Mouse (Mus musculus) adrenal gland, adult 18-20 months (tissue): ENCODE measurements around the gene Mcm9. TPM values are rescaled to one million over a fixed set of nuclear protein-coding genes. Genes with fewer than 3 reads are reported as not detected.
"Not testable (repeated sequence)": the region's sequence is repeated elsewhere in the genome, so short reads cannot be mapped to it uniquely, and the experiment has no call there.

Source experiments
- DNase-seq, 2 experiments: peaks; one replicate each; pipeline ENCODE4 v3.0.0; 2021 to 2022; ENCODE audit warnings: low spot score in 2 of 2
- long read RNA-seq, 2 experiments: library from polyadenylated mRNA; stranded (forward); transcript quantifications; one replicate each; pipeline ENCODE4 v2.0.0; 2021
- total RNA-seq, 2 experiments: library from RNA; stranded (reverse); gene quantifications; 1 replicate in 1 of 2; 2 replicates in 1 of 2; pipeline ENCODE4 v1.2.3; 2021

The Mcm9 gene
- 1 to 10 TPM; 5.9 to 8.2 TPM for total RNA-seq
- long read RNA-seq, experiment 1, partial matches to known transcripts = 4 of 5 reads
- long read RNA-seq, experiment 1, other reads (novel, unspliced or antisense) = 1 of 5 reads
- long read RNA-seq, experiment 2, partial matches to known transcripts = 3 of 4 reads
- long read RNA-seq, experiment 2, other reads (novel, unspliced or antisense) = 1 of 4 reads

DNA sequence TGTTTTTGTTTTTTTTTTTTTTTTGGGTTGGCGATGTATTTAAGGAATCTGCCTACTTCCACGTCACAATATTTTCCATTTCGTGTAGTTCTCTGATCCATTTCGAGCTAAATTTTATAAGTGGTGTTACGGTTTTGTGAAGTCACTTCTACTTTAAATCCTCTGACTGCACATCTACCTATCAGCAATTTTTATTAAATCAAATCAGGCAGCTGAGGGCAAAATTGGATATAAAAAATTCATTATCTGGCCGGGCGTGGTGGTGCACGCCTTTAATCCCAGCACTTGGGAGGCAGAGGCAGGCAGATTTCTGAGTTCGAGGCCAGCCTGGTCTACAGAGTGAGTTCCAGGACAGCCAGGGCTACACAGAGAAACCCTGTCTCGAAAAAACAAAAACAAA is at the start of gene Mcm9:
Gene Mcm9, minus strand, starts transcription at position 101 of the 400 bp plus-strand sequence.
- DNase-seq = not testable (repeated sequence)

- no peak for DNase-seq
Measured at GRCm38 (mm10) chr10:53661788-53662187, 31.5 kb upstream of the Mcm9 start.

- not testable (repeated sequence) for DNase-seq
Measured at GRCm38 (mm10) chr10:53654239-53654638, 24.0 kb upstream of the Mcm9 start.

GRCm38 (mm10) chr10:53650683-53651082 is 20.4 kb upstream of the Mcm9 start:
- DNase-seq = no peak

- no peak for DNase-seq
Measured at GRCm38 (mm10) chr10:53641507-53641906, 11.3 kb upstream of the Mcm9 start.

GRCm38 (mm10) chr10:53635246-53635971 is 5.2 kb upstream of the Mcm9 start:
- DNase-seq = no peak

DNA sequence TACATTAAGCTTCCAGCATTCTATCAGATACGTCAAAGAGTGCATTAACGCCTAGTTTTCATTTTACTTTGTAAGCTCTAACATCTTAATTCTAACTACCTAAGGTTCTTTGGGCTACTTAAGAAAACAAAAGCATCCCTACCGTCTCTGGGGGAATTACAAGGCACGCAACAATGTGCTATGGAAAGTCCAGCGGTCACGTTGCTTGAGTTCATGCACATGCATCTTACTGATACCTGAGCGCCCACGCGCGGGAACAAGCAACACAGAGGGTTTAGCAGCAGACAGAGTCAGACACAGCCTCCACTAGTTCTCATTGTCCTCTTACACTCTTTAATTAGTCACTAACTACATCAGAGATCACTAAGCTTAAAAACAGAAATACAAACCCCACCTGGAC is 3.9 kb upstream of the Mcm9 start:
- DNase-seq = no peak

- peak; percentile 91 for DNase-seq
Measured at GRCm38 (mm10) chr10:53629918-53630250, 355 bp downstream of the Mcm9 start.

GRCm38 (mm10) chr10:53629247-53629917 is 857 bp downstream of the Mcm9 start:
- peak; percentile 89 to 90 for DNase-seq

GRCm38 (mm10) chr10:53615850-53616616 is 14.2 kb downstream of the Mcm9 start:
- DNase-seq = no peak

DNA sequence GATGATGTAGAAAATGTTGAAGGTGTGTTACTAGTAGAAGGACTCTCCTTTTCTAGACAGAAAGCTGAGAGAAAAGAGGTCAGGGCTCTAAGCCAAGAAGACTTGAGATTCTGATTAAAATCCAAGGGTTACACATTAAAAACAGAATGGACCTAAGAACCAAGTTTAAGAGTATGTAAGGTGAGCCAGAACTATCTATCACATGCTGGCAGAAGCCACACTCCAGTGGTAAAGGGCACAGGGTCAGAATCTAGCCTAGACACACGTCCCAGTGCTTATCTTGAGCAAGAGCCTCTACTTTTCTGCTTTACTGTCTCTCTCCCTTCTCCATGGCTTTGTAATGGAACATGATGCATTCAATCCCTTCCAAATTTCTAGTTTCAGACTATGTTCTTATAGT is 16.3 kb downstream of the Mcm9 start:
- no peak for DNase-seq

- DNase-seq = no peak
Measured at GRCm38 (mm10) chr10:53612172-53612571, 18.1 kb downstream of the Mcm9 start.

- DNase-seq = no peak
Measured at GRCm38 (mm10) chr10:53608274-53608673, 22.0 kb downstream of the Mcm9 start.

- no peak for DNase-seq
Measured at GRCm38 (mm10) chr10:53605328-53605727, 24.9 kb downstream of the Mcm9 start.

GRCm38 (mm10) chr10:53598821-53599220 is 31.4 kb downstream of the Mcm9 start:
- DNase-seq = no peak

DNA sequence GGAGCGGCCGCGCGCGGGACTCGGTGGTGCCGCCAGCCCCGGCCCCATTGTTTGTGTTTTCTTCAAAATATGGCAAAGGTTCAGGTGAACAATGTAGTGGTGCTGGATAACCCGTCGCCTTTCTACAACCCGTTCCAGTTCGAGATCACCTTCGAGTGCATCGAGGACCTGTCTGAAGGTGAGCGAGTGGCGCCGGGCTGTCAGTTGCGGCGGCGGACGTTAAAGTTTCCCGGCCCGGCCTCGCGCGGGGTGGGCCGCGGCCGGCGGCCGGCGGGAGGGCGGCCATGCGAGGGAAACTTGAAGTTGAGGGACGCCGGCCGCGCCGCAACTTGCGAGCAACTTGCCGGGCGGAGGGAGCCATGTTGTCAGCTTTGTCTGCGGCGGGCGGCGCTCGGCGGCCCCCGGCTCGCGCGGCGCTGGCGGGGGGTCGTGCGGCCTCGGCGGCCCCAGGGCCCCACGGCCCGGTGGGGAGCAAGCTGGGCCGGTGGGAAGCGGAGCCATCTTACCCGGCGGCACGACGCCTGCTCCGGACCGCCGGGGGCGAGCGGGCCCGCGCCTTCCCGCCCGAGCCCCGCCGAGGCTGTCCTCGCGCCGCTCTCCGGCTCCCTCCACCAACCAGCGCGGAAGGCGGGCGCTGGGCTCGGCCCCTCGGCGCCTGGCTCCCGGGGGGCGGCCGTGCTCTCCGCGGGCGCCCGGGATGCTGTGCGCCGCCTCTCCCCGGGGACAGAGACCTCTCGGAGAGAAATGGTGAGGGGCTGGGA is 32.9 kb downstream of the Mcm9 start:
- peak; percentile 58 to 64 for DNase-seq

DNA sequence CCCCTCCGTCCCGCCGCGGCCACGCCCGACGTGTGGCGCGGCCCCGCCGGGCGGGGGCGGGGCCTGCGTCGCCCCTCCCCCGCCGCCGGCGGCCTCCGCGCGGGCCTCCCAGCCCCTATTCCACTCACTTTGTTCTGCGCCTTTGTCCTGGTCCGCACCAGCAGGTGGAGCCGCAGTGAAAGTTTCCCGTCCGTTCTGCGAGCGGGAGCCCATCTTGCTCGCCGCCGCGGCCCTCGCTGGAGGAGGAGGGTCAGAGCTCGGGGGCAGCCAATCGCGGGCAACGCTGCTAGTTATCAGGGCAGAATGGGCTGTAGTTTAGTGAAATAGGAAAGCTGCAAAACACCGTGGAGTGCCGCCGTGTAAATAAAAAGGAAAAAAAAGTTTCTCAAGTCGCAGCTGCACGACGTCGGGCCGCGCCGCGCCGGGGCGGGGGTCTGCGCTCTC is 33.5 kb downstream of the Mcm9 start, which contains the start of gene Asf1a:
Gene Asf1a, plus strand, starts transcription at position 81 of the 444 bp plus-strand sequence.
- peak; percentile 93 to 95 for DNase-seq

DNA sequence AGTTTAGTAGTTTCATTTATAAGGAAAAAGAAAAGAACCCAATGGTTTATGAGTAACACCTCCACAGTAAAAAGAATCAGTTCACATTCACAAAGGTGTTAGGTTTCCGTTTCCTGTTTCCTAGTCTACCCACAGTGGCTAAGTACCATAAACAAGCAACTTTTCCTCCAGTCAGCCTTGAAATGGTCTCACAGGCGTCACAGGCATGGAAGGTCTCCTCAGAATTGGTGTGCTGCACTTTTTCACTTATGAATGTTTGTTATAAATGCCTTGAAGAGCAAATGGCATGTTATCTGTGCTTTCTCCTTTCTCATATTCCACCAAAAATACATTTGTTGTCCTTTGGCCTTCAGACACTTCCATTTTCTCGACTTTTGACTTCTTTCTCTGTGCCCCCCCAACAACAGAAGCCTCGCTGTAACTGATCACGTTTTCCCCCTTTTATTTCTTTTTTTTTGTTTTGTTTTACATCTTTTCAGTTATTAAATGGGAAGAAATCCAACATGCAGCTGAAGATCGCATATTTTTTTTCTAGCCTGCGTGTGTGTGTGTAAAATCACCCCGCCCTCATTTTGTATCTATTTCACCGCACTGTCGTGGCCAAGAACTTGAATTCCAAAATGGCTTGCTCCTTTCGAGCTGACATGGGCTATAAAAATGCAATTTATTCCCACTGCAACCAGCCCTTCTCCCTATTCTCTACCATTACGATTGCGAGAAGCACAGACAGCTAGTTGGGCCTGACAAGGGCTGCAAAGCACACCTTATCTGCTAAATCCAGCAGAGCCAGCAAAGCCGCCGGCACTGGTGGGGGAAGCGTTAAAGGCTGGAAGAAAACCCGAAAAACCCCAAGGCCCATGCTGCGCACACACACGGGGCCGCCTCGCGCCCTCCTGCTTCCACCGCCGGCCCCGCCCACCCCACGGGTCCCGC is 34.2 kb downstream of the Mcm9 start:
- DNase-seq = no peak

GRCm38 (mm10) chr10:53585777-53586176 is 44.5 kb downstream of the Mcm9 start:
- no peak for DNase-seq

DNA sequence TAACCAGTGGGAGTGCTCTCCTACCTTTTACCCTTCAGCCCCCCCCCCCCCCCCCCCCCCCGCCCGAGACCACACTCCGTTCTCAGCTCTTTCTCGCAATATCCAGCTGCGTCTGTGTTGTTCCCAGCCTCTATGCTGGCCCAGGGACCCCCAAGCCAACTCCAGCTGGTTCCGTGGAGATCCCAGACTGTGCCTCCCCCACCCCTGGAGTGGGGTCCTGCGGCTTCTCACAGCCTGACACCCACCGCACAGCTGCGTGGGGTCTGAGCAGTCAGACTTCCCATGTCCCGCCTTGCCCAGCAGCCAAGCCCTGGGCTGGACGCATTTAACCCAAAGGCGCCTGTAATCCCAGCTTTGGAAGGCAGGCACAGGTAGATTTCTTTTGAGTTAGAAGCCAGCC is 49.2 kb downstream of the Mcm9 start:
- no peak for DNase-seq
